Mouse (Mus musculus) heart, postnatal 14 days (tissue): ENCODE results near the gene Gm49027. TPM values are rescaled to one million over a fixed set of nuclear protein-coding genes. Genes with fewer than 3 reads are reported as not detected.
"Not testable (repeated sequence)": the region's sequence is repeated elsewhere in the genome, so short reads cannot be mapped to it uniquely, and the experiment has no call there.

Experiments used
- DNase-seq, 2 experiments: peaks; one replicate each; pipeline ENCODE4 v3.0.0; 2021 to 2022
- intact Hi-C: fragments of 180-260 bp; cut with DNase I; formaldehyde crosslinking; loops from one replicate; pipeline ENCODE4 v1.15.1; 2025
- long read RNA-seq, 2 experiments: library from polyadenylated mRNA; stranded (forward); transcript quantifications; one replicate each; pipeline ENCODE4 v2.0.0; 2021
- total RNA-seq, 2 experiments: library from RNA; stranded (reverse); gene quantifications; 2 replicates each; pipeline ENCODE4 v1.2.3; 2021

Gm49027 gene
- 1 to 10 TPM in 1 of 2 experiments, not detected in 1; 1.3 TPM for total RNA-seq
- long read RNA-seq, experiment 1, partial matches to known transcripts, result 20 of 20 reads
- long read RNA-seq, experiment 1, other reads (novel, unspliced or antisense), result 0 of 20 reads
- long read RNA-seq, experiment 2, partial matches to known transcripts, result 9 of 9 reads
- long read RNA-seq, experiment 2, other reads (novel, unspliced or antisense), result 0 of 9 reads

DNA sequence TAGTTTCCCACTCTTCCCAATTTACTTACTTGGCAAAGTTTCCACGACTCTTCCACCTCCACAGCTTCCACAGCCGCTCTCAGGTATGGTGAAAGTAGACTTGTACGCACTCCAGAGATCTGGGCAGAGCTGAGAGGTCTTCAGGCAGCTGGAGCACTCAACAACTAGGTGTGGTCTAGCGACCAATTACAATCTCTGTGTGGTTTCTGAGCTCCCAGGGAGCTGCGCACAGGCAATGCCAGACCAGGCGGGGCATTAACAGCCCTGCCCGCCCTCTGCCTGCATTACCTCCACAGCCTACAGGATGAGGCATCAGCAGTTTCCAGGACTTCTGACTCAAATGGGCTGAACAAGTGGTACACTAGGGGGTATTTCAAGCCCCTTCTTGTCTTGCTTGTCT lies at the start of gene Gm49027:
Gm49027 (minus strand) TSS at position 208 of the 400 bp plus-strand sequence.
- no peak for DNase-seq
- intact Hi-C loops, result no loop called here

DNA sequence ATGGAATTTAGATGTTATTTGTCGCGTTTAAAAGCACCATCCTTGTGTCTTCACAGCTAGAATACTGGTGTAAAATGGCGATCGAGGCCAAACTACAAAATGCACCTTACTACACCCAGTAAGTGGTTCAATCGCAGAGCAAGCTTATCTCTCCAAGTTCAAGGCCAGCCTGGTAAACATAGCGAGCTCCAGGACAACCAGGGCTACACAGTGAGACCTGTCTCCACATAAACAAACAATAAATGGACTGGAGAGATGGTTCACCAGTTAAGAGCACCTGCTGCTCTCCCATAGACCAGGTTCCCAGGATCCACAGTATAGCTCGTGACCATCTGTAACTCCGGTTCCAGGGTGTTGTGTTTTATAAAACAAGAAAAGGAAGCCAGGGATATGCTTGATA lies 48.1 kb upstream of the Gm49027 start:
- intact Hi-C loops, result no loop called here
- DNase-seq, result no peak

GRCm38 (mm10) chr5:123572357-123573186 lies 47.3 kb upstream of the Gm49027 start, which contains the start of gene Vps33a:
TSS of gene Vps33a (minus strand) at chr5:123573038.
- intact Hi-C loops, result no loop called here
- peak; percentile 97 to 99 for DNase-seq

GRCm38 (mm10) chr5:123561128-123561527 lies 35.8 kb upstream of the Gm49027 start:
- DNase-seq, result no peak
- intact Hi-C loops, result no loop called here

DNA sequence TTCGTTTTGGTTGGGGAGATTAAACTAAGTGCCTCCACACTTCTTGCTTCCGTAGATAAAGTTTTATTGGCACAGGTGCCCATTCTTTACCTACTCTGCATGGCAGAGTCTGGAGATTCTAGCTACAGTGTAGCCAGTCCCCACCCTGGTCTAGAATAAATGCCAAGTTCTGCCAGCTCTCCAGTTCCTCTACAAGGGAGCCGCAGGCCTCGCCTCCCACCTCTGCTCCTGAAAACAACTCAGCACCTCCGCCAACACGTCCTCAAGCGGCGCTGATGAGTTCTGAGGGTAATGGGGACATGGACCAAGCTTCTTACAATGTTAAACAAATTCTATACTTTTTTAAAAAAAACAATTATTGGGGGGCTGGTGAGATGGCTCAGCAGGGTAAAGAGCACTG lies 34.3 kb upstream of the Gm49027 start:
- intact Hi-C loops, result no loop called here
- DNase-seq, result no peak

- peak; percentile 64 to 73 for DNase-seq
- intact Hi-C loops, result no loop called here
These were observed 31.2 kb upstream of the Gm49027 start for GRCm38 (mm10) chr5:123556451-123556850.

DNA sequence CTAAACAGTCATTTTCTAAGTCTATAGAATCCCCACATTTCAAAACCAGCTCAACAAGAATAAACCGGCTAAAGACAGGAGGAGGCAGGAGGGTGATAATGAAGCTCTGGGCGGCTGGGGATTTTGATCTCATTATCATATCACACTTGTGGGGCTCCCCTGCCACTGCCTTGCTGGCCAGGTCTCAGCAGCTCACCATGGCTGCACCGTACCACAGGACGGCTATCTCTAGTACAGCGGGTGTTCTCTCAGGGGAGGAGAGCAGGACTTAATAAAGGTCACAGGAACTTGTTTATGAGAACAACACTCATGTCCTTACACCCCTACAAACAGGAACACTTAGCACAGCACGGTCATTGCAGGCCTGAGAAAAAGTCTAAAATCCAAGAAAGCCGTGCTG lies 30.4 kb upstream of the Gm49027 start:
- DNase-seq, result no peak

DNA sequence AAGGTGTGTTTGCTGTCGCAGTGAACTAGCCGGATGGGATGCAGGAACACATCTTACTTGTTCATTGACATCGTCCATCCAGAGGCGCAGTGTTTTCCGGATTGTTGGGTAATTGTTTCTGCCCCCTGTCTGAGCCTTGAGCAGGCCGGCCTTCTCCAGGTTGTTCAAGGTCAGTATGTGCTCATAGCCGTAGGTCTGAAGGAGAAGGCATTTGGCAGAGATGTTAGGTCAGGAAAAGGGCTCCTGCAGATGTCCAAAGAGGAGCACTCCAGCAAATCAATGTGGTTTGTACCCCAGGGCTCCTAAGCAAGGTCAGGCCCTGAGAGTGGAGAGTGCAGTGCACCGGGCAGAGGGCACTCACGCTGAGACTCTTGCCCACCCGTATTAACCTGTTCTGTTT lies 8.5 kb upstream of the Gm49027 start:
- intact Hi-C loops, result no loop called here

More for the DNA sequence above, 30.4 kb upstream of the Gm49027 start:
- intact Hi-C loops, result no loop called here

GRCm38 (mm10) chr5:123530056-123530455 lies 4.8 kb upstream of the Gm49027 start:
- intact Hi-C loops, result no loop called here
- DNase-seq, result no peak

More for the DNA sequence above, 8.5 kb upstream of the Gm49027 start:
- no peak for DNase-seq

DNA sequence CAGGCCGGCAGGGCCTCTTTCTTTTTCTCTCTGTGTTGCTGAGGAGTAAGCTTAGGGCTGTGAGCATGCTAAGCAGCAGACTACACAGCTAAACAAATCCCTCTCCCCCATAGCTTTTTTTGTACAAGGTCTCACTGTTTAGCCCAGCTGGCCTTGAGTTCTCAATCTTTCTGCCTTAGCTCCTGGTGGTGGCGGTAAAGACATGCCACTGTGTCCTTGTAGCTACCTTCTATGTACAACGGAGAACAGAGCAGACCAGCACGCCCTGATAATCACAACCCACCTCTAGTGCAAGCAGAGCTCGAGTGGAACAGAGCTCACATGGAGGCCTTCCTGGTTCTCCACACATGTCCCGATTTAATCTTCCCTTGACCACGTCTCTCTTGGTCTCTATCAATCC lies 3.4 kb upstream of the Gm49027 start:
- DNase-seq, result no peak
- intact Hi-C loops, result no loop called here

DNA sequence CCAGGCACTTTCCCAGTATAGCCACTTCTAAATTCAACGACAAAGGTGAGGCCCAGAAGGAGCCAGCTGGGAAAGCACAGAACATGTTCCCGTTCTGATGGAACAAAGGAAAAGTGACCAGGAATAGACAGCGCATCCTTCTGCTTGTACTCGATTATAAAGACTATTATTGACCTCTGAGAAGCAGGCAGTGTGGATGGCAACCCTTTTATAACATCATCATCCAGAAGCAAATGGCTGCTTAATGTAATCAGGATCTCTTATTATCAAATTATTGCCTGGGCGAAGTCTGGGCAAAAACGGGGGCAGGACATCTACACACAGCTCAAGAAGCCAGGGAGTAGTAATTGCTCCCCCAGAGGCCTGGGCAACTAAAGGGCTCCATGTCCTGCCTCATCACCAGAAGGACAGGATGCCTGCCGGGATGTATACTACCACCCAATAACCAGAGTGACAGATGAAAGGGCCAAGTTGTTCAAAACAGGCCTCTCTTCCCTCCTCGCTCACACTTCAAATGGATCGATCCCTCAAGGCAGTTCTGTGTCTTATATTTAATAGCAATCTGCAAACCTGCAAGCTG lies 718 bp upstream of the Gm49027 start:
- no peak for DNase-seq
- intact Hi-C loops, result no loop called here

- intact Hi-C loops, result no loop called here
These were observed 916 bp downstream of the Gm49027 start for GRCm38 (mm10) chr5:123524393-123524750.

DNA sequence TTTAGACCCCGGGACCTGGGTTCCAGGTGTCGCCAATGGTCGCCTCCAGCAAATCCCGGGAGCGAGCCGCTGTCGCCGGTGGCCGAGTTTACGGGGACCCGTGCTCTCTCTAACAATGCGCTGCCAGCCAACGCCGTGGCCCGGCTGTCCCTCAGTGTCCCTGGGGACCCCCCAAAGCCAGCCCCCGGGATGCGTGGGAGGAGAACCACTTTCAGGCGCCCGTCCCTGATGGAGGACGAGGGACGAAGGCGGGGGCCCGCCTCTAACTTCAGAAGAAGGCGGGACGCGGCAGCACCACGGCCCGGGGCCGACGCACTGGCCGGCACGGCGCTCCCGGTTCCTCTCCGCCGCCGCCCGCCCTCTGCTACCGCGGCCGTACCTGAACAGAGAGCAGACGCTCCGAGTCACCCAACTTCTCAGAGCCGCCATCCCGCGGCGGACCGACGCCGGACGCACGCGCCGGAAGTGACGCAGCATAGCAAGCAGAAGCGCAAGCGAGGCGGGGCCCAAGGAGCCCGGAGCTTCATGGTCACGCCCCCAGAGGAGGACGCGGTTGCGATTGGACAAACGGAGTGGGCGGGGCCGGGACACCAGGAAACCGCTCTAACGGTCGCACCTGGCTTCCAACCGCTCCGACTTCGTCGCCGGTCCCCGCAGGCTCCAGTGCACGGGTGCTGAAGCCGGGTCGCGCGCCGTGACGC lies 1.4 kb downstream of the Gm49027 start, which contains the start of gene Diablo:
Diablo (minus strand) TSS at position 485 of the 701 bp plus-strand sequence.
- DNase-seq, result peak; percentile 98
- intact Hi-C loops, result no loop called here

More at GRCm38 (mm10) chr5:123524393-123524750, 916 bp downstream of the Gm49027 start:
- DNase-seq, result no peak

- intact Hi-C loops, result no loop called here
- DNase-seq, result no peak
These were observed 3.1 kb downstream of the Gm49027 start for GRCm38 (mm10) chr5:123522166-123522565.

DNA sequence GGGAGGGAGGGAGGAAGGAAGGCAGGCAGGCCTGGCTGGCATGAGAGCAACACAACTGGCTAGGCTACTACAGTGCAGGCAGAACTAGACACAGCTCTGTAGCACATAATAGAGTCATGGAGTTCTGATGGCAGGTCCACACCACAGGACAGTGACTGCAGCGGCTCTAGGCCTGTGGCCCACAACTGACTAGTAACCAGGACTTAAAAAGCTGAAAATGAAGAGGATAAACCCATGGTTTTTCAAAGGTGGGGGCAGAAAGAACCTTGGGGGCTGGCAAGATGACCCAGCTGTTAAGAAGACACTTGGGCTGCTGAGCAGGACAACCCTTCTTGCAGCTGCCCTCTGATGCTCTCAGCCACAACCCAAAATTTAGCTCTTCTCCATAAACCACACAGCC lies 3.7 kb downstream of the Gm49027 start:
- intact Hi-C loops, result no loop called here
- no peak for DNase-seq

DNA sequence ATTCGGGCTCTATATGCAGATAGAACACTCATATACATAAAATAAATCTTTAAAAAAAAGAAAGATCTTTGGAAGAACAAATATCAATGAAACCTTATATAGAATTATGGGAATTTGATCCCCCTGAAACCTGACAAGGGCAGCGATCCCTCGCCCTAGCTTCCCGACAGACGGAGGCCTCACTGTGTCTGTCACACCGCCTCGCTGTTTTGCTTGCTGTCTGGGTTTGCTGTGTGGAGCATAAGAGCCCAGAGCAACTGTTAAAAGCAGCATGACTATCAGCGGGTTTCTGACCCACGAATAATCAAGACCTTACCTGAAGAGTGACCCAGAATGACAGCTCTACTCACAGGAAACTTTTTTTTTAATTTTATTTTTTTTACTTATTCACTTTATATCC lies 4.6 kb downstream of the Gm49027 start:
- no peak for DNase-seq

DNA sequence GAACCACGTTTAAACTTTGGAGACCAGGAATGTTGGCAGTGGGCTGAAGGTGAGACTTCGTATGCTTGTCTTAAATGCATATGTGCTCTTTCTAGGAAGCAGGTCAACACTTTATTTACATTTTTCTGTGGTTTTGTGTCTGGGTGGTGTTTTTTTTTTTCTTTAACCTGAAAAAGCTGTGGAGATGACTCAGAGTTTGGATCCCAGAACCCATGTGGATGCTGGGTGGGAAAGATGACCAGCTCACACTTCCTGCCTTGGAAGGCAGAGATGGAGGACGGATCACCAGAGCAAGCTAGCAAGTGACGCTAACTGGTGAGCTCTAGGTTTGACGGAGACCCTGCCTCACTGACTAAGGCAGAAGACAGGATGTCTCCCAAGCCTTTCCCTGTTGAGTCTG lies 10.4 kb downstream of the Gm49027 start:
- intact Hi-C loops, result no loop called here
- DNase-seq, result no peak

More for the DNA sequence above, 4.6 kb downstream of the Gm49027 start:
- intact Hi-C loops, result no loop called here

DNA sequence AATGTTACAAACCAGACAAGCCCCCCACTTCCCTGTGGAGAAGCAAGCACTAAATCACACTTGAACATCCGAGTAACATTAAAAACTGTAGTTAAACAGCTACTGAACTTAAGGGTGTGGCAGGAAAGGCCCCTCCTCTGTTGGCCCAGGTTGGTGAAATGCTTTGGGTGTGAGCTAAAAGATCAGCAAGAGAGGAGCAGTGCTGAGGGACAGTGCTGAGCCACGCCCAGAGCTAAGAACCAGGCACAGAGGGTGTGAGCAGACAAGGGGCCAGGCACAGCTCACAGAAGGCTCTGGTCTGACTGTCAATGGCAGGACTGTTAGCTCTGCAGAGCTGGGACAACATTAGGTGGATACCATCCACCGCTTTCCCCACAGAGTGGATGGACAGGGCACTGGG lies 13.2 kb downstream of the Gm49027 start:
- no peak for DNase-seq
- intact Hi-C loops, result no loop called here

DNA sequence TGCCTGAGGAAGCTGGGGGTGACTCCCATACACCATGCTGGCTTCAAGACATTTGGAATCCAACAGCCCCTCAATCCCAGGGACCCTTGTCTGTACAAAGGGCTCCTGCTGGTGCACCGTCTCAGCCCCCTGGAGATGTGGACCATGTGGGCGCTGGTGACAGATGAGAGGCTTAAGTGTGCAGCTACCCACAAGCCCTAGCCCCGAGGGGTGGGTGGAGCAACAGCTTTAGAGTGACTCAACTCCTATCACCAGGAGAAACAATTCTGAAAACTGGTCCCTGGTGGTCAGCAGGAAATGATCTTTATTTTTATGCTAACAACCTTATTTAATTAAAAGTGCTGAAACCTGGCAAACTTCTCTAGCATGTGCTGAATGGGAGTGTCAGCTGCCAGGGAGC lies 13.9 kb downstream of the Gm49027 start:
- intact Hi-C loops, DNase-seq: not testable (repeated sequence)

DNA sequence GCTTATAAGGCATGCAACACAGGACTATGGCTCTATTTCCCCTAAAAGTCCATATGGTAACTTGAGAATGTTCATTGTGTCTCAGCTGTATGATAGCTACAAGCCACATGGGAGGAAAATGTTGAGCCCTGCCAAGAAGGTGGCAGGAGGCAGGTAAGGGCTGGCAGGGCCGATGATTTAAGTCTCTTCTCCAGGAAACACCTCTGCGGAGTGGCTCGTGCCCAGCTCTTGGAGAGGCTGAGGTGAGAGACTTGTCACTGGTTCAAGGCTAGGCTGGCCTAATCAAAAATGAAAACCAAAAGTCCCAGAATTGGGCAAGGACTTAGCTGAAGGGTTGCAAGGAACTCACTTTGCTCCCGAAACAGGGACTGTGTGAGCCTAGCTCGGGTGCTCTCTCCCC lies 15.1 kb downstream of the Gm49027 start, which contains the start of gene B3gnt4:
B3gnt4 (plus strand) TSS at position 301 of the 400 bp plus-strand sequence.
- DNase-seq, result no peak
- intact Hi-C loops, result no loop called here

- intact Hi-C loops, result loop anchor here (10.0 kb wide), 1 partner anchor 234 kb away; no protein-coding TSS in a partner anchor
These were observed 16.4 kb downstream of the Gm49027 start for GRCm38 (mm10) chr5:123508921-123509320.

More at GRCm38 (mm10) chr5:123508921-123509320, 16.4 kb downstream of the Gm49027 start:
- DNase-seq, result no peak
